Mouse (Mus musculus) E14TG2a.4 (cell line): ENCODE measurements at regions not wholly inside any gene's neighbourhood (a gene's known extent, or its start where the extent isn't known, plus 50 kb on each side); places are given as distances from the start of the nearest gene placed in this dataset.

Experiments
- H3K27me3 ChIP-seq: 2 replicates; pipeline ENCODE4 v1.6.1; 2014; ENCODE audit warnings: low read length, control low read depth; ENCODE audit not compliant: insufficient read depth
- H3K36me3 ChIP-seq: 2 replicates; pipeline ENCODE4 v1.6.1; 2014; ENCODE audit warnings: low read length, control low read depth; ENCODE audit not compliant: insufficient read depth
- H3K4me1 ChIP-seq: replicated peaks from 2 replicates; pipeline ENCODE4 v1.6.1; 2014; ENCODE audit warnings: low read depth, low read length, control low read depth
- H3K4me3 ChIP-seq: replicated peaks from 2 replicates; pipeline ENCODE4 v1.5.1; 2014; ENCODE audit warnings: mild to moderate bottlenecking, low read length
- H3K9me3 ChIP-seq: 2 replicates; pipeline ENCODE4 v1.6.1; 2014; ENCODE audit warnings: low read length, control low read depth
- CTCF ChIP-seq: conservative IDR thresholded peaks from 2 replicates; pipeline ENCODE4 v1.5.1; 2014; ENCODE audit warnings: low read length
- NANOG ChIP-seq: IDR thresholded peaks from 2 replicates; pipeline ENCODE4 v1.6.1; 2014; ENCODE audit warnings: borderline replicate concordance, low read length, mixed read lengths
- POU5F1 ChIP-seq: IDR thresholded peaks from 2 replicates; pipeline ENCODE4 v1.6.1; 2014; ENCODE audit warnings: low read length, borderline replicate concordance

- H3K27me3 ChIP-seq, result peaks cover 44% of the 10 kb centered on the region
- H3K9me3 ChIP-seq, result no peaks in the 10 kb centered on the region
- TF ChIP-seq NANOG (no peak), CTCF (no peak), POU5F1 (no peak)
- H3K4me3 ChIP-seq, result peak overlapping the region; percentile 71
- peaks cover 17% of the 10 kb centered on the region for H3K4me1 ChIP-seq
- H3K36me3 ChIP-seq, result no peaks in the 10 kb centered on the region
These were observed 333.0 kb downstream of the 3100002H09Rik start for GRCm38 (mm10) chr4:124277456-124278181.

- H3K27me3 ChIP-seq, result peaks cover 51% of the 10 kb centered on the region
- TF ChIP-seq NANOG (no peak), CTCF (no peak), POU5F1 (no peak)
- no peaks in the 10 kb centered on the region for H3K9me3 ChIP-seq
- peak overlapping the region; percentile 71 for H3K4me3 ChIP-seq
- H3K4me1 ChIP-seq, result peaks cover 17% of the 10 kb centered on the region
- no peaks in the 10 kb centered on the region for H3K36me3 ChIP-seq
These were observed 333.7 kb downstream of the 3100002H09Rik start for GRCm38 (mm10) chr4:124276741-124277455.

DNA sequence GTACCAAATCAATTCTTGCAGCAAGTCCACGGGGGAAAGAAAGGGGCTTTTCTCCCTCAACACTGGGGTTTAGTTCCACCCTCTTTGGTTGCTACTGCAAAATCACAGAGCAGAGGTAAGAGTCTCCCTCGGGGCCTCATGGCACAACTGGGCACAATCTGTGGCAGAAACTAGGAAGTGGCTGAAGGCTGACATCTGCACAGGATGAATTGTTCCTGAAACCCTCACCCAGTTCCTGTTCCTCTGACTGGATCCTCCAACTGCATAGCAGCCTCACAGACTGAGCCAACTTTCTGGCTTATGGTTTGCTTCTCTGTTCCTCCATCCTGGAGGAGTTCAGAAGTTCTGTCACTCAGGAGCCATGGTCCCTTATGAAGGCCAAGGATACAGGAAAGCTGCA, 338.6 kb downstream of the 3100002H09Rik start:
- Histone ChIP-seq H3K4me1 (peaks cover 5% of the 10 kb centered on the region), H3K4me3 (no peak overlapping the region), H3K27me3 (peaks cover 32% of the 10 kb centered on the region), H3K36me3 (no peaks in the 10 kb centered on the region), H3K9me3 (no peaks in the 10 kb centered on the region)
- no peak for TF ChIP-seq CTCF

DNA sequence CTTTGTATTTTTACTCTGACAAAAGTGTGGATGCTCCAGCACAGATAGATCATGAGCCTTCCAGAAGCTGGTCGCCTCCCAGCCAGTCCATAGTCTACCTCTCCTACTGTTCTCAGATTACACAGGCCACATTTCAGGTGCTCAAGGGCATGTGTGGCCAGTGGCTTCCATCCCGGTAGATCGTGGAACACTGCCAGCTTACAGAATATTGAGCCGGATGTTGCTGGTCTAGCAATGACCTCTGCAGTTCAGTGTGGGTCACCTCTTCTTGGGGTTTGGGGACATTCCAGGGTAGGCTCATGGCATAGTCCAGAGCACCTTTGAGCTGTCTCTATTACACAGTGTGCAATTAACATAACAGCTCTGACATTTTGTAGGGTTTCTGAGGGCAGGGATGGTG, 342.2 kb downstream of the 3100002H09Rik start:
- Histone ChIP-seq H3K9me3 (no peaks in the 10 kb centered on the region), H3K27me3 (peaks cover 25% of the 10 kb centered on the region), H3K36me3 (no peaks in the 10 kb centered on the region), H3K4me1 (peaks cover 20% of the 10 kb centered on the region), H3K4me3 (no peak overlapping the region)
- no peak for TF ChIP-seq CTCF
- no peak for TF ChIP-seq POU5F1
- no peak for TF ChIP-seq NANOG

DNA sequence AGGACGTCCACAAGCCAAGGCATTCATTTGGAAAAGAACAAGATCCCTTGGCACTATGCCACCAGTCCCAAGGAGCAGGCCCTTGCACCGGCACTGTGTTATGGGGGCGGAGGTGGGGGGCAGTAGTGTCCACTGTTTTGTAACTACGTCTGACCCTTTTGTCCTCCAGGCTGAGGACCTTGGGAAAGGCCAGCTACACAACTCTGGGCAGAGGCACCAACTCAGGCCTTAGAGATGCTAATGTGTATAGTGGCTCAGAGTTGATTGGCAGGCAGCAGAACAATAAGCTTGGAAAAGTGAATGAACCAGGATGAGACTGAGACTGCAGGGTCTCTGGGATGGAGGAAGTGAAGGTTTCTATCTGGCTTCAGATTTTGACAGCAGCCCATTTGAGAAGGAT, 344.0 kb downstream of the 3100002H09Rik start:
- TF ChIP-seq POU5F1 (no peak), NANOG (no peak), CTCF (no peak)
- Histone ChIP-seq H3K4me1 (peaks cover 20% of the 10 kb centered on the region), H3K36me3 (no peaks in the 10 kb centered on the region), H3K27me3 (peaks cover 15% of the 10 kb centered on the region), H3K4me3 (no peak overlapping the region), H3K9me3 (no peaks in the 10 kb centered on the region)

DNA sequence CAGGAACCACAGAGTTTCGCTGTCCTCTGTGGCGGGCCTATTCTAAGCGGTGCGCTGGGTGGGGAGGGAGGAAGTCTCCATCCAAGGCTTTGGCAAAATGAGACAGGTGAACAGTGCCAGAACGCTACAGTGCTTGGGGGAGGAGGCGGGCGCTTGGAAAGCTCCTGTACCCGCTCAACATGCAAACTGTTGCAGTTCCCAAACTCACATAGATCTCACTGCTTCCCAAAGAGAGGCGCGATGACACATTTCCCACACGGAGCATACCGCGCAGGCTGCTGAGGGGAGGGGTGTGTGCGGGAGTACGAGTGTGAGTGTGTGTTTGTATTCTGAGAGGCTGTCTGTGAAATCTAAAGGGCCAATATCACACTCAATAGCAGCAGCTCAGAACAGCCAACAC, 345.1 kb downstream of the 3100002H09Rik start:
- TF ChIP-seq POU5F1, result no peak
- no peak for TF ChIP-seq NANOG
- peaks cover 14% of the 10 kb centered on the region for H3K27me3 ChIP-seq
- H3K4me3 ChIP-seq, result peak overlapping the region; percentile 20; the same call in 1 of the 2 replicates

GRCm38 (mm10) chr4:124257006-124257405, 339.2 kb upstream of the 4930535I16Rik start:
- no peaks in the 10 kb centered on the region for H3K4me1 ChIP-seq
- TF ChIP-seq POU5F1 (no peak), CTCF (no peak), NANOG (no peak)
- H3K36me3 ChIP-seq, result no peaks in the 10 kb centered on the region
- H3K4me3 ChIP-seq, result no peak overlapping the region
- H3K27me3 ChIP-seq, result peaks cover 2% of the 10 kb centered on the region; the same call in 1 of the 2 replicates
- H3K9me3 ChIP-seq, result no peaks in the 10 kb centered on the region

More for the DNA sequence above, 345.1 kb downstream of the 3100002H09Rik start:
- Histone ChIP-seq H3K4me1 (peaks cover 20% of the 10 kb centered on the region), H3K9me3 (no peaks in the 10 kb centered on the region), H3K36me3 (no peaks in the 10 kb centered on the region)

GRCm38 (mm10) chr4:124256515-124256914, 338.7 kb upstream of the 4930535I16Rik start:
- H3K9me3 ChIP-seq, result no peaks in the 10 kb centered on the region
- H3K4me1 ChIP-seq, result no peaks in the 10 kb centered on the region
- TF ChIP-seq POU5F1 (no peak), NANOG (no peak), CTCF (no peak)
- peaks cover 2% of the 10 kb centered on the region; the same call in 1 of the 2 replicates for H3K27me3 ChIP-seq
- H3K36me3 ChIP-seq, result no peaks in the 10 kb centered on the region
- H3K4me3 ChIP-seq, result no peak overlapping the region

- TF ChIP-seq CTCF (no peak), NANOG (no peak), POU5F1 (no peak)
- Histone ChIP-seq H3K4me3 (no peak overlapping the region), H3K4me1 (no peaks in the 10 kb centered on the region), H3K27me3 (peaks cover 2% of the 10 kb centered on the region; the same call in 1 of the 2 replicates), H3K36me3 (no peaks in the 10 kb centered on the region), H3K9me3 (no peaks in the 10 kb centered on the region)
These were observed 337.3 kb upstream of the 4930535I16Rik start for GRCm38 (mm10) chr4:124255183-124255543.
